Mouse (Mus musculus) ES-Bruce4 (cell line): Measurements from ENCODE around the gene Fam207a.

Source experiments
- CTCF ChIP-seq: IDR thresholded peaks from one replicate; pipeline ENCODE4 v1.8.1; 2011; ENCODE audit warnings: low read depth, low read length
- POLR2A ChIP-seq: IDR thresholded peaks from one replicate; pipeline ENCODE4 v1.8.1; 2011; ENCODE audit warnings: low read length; ENCODE audit not compliant: insufficient read depth

GRCm38 (mm10) chr10:77543226-77543625, 27.6 kb upstream of the Fam207a start:
- peak; percentile 50 for TF ChIP-seq CTCF
- TF ChIP-seq POLR2A = no peak
